Mouse (Mus musculus) retina, postnatal 1 day (tissue): Measurements from ENCODE around the gene Cyp1b1.
A peak's percentile ranks its signal among the peaks of the same experiment; 100 is the strongest.

ENCODE experiments used
- DNase-seq: peaks from one replicate; pipeline ENCODE4 v3.0.0-alpha.2; 2012

The Cyp1b1 gene

GRCm38 (mm10) chr17:79714931-79715637 lies at the start of gene Cyp1b1:
Gene Cyp1b1 (minus strand): TSS chr17:79715061.
- peak; percentile 65 for DNase-seq

DNA sequence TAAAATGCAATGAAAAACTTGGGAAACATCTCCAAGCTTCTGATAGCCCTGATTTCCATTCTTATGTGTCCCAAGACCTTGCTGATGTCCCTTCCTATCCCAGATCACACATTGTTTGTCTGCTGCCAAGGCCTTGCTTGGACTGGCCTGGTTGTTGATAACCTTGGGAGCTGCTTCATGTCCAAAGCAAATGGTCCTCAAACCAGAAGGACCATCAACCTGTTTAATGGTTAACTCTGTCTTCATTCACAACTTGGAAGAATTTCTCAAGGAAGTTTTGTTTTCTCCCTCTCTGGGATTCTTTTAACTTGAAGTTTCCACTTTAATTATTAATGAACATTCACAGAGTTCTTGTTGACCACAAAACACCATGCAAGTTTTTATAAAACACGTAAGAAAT lies 47.0 kb upstream of the Cyp1b1 start:
- no peak for DNase-seq

- no peak for DNase-seq
Observed at GRCm38 (mm10) chr17:79753831-79754230, 39.0 kb upstream of the Cyp1b1 start.

GRCm38 (mm10) chr17:79752836-79753235 lies 38.0 kb upstream of the Cyp1b1 start:
- no peak for DNase-seq

DNA sequence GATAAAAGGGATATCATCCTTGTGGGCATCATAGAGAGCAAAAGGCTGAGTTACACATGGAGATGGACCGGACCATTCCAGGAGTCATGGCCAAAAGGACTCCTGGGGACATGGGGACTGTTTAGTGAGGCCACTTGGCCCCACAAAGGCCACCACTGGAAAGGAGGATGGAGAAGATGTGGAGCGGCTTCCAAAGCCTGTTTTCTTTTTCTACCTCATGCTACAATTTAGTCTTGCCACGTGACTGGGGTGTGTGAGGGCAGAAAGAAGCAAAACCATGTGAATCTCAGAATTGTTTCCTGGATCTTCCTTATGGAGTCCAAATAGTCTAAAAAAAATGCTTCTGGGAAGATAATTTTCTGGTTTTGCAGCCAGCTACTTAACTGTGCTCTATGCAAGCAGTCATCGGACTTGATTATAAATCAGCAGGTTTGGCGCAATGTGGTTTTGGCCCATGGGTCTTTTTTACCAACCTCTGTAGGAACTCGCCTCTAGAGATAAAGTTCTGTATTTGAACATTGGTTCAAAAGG lies 36.9 kb upstream of the Cyp1b1 start:
- no peak for DNase-seq

- DNase-seq = no peak
Observed at GRCm38 (mm10) chr17:79749647-79750046, 34.8 kb upstream of the Cyp1b1 start.

- no peak for DNase-seq
Observed at GRCm38 (mm10) chr17:79746954-79747353, 32.1 kb upstream of the Cyp1b1 start.

GRCm38 (mm10) chr17:79746146-79746591 lies 31.3 kb upstream of the Cyp1b1 start:
- no peak for DNase-seq

DNA sequence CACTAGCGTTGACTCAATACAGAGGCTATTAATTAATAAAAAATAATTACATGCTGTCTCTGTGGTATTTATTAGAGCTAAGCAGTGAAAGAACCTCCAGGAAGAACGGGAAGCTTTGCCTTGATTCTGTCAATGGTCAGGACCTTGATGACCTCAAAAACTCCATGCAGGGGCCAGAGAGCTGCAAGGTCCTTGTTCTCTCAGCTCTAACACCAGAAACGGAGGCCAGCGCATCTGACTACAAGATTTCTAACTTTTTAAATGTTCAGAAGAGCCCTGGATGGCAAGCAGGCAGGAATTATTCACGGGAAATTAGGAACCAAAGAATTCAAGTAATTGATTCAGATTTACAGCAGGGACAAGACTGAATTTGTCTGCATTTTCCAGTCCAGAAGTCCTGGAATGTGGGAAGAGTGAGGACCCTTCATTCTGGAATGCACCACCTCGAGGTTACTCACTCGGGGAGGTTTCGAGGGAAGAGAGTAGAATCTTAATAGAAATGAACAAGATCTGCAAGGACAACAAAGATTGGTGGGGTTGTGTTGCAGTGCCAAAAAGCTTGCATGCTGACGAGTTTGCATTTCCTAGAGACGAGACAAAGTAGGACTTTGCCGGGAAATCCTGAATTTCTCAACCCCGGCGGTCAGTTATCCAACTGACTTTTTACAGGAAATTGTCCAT lies 30.3 kb upstream of the Cyp1b1 start:
- DNase-seq = no peak

DNA sequence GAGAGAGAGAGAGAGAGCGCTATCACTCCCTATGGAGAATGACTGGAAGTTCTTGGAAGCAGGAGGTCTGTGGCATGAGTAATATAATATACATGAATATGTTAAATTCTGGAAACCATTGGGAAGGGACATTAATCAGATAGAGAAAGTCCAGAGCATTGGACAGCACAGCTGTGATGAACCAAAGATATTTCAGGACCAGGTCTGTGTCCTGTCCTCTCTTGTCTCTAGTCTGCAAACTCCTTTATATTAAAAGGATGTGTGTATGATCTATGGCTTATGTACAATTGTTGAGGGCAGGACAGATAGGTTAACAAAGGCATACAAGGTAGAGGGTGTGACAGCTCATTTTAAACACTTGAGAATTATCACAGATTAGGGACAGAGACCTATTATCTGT lies 28.6 kb upstream of the Cyp1b1 start:
- DNase-seq = no peak

DNA sequence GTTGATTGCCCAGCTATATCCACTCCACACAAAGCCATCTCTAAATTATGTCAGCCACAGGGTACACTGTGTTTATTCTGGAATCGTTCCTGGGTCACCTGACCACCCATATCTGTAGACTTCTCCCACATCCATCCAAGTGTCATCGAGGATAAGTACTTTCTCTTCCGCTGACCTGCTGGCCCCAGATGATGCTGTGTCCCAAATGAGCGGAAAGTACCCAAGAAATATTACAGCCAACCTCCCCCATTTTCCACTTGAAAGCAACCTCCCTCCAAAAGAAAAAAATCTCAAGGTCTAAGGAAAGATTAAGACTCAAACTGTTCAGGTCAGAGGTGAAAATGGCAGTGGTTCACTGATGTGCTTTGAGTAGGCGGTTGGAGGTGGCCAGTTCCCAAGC lies 27.8 kb upstream of the Cyp1b1 start:
- no peak for DNase-seq

- DNase-seq = no peak
Observed at GRCm38 (mm10) chr17:79738847-79739498, 24.1 kb upstream of the Cyp1b1 start.

DNA sequence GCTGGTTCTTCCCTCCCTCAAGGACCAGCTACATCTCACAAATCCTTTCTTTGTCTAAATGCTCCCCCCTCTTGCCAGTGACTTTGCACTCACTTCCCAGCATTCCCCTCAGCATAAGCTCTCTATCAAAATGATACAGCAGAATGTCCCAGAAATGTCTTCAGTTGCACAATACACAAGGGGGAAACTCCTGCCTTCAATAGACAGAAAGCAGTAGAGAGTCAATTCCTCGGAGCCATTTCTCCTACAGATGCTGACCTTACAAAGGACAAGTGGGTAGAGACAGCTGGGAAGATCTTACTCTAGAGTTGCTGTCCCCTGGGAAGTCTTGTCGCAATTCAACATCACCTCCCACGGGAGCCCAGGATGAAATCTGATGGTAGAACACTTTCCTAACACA lies 22.7 kb upstream of the Cyp1b1 start:
- DNase-seq = no peak

- no peak for DNase-seq
Observed at GRCm38 (mm10) chr17:79733039-79733438, 18.2 kb upstream of the Cyp1b1 start.

DNA sequence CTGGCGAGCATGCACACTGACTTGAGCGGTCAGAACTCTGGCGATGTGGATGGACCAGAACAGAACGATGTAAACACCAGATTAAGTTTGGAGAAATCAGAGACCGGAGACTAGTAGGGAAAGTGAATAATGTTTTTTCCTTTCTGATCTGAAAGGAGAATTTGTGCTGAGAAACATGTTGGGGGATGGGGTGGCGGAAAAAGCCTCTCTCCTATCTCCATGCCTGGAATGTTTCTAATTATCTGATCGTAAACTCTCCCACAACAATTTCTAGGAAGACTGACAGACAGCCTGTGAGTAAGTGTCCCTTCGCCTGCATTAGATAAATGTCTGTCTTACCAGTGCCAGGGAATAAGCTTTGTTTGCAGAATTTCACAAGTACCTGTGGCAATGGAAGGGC lies 16.1 kb upstream of the Cyp1b1 start:
- DNase-seq = no peak

DNA sequence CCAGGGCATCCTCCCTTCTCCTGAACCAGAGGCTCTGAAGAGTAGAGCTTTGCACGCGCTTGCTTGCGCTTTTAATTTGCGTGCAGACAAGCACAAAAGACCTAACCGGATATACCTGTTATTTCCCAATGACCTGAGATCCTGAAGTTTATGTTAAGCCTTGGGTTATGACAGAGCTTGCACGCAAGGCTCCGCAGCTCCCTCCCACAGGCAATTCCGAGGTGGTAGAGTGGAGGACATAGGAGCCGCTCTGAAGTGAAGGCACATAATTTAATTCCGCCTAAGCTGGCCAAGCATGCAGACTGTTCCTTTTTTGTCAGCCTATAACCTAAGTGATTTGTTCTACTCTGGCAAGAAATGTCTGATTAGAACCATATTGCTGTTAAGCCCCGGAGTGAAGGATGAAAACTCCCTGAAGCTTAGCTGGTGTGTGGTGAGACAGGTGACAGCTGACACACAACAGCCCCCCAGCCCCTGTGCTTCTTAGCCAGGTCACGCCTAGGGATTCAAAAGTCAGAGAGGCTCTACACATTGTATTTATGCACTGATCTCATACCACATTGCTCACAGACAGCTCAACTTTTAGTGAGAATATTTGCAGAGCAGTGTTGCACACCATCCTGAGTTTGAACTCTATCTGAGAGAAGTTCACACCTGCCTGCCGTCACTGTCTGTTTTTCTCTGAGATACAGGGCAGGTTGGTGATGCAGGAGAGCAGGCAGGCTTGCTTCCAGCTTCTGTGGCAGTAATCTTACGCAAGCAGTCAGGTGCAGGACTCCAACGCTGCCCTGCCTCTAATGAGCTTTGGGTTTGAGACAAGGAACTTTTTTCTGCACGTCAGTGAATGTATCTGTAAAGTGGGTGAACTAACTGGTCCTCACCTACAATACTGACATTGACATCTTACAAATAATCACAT lies 14.0 kb upstream of the Cyp1b1 start:
- peak; percentile 36 for DNase-seq

GRCm38 (mm10) chr17:79728053-79728584 lies 13.3 kb upstream of the Cyp1b1 start:
- no peak for DNase-seq

DNA sequence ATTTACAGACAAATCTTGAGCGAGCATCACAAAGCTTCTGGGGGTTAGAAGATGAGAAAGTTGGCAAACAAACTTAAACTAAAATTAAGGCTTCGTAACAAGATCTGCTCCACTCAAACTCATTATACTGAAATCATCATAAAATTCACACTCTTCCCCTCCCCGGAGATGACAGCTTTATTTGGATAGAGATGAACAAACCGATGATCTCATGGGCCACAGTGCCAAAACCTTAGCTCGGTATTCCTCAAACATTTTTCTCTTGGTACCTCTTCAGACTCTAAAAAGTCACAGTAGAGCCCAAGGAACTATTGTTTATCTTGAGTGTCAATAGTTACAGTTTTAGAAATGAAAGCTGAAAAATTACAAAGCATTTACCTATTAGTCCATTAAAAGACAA lies 11.8 kb upstream of the Cyp1b1 start:
- DNase-seq = no peak

DNA sequence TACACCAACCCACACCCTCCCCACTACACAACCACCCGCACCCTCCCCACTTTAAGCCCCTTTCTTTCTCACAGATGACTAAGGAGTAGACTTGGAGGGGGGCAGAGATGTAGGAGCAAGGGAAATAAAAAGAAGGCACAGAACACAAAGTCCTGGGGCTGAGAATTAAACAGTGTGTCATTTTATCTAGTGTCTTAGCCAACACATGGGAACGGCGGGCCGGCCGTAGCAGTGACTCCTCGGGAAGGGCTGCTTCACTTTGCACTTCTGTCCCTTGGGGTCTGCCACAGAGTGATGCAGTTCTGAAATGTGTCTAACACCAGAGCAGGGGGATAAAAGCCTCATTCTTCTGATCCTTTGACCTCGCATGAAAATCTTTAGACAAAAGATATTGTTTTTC lies 5.8 kb upstream of the Cyp1b1 start:
- no peak for DNase-seq

DNA sequence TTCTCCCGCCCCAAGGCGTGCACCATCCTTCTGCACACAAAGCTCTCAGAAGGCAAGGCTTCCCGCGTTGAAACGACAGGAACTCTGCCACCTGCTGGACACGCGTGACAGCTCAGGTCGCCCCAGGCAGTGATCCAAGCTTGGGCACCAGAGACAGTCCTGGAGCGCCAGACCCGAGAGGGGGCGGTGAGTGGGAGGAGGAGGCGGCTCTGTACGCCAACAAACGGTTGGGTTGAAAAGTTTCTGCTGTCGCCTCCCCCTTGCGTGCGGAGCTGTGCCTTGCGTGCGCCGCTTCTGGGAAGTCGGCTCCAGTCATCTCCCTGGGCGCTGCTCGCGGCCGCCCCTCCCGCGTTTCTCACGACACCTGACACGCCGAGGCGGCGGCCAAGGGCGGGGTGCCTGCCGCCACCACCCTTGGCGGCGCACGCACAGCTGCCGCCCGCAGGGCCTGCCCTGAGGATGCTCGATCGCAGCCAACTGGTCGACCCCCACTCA lies 835 bp upstream of the Cyp1b1 start:
- DNase-seq = peak; percentile 96

DNA sequence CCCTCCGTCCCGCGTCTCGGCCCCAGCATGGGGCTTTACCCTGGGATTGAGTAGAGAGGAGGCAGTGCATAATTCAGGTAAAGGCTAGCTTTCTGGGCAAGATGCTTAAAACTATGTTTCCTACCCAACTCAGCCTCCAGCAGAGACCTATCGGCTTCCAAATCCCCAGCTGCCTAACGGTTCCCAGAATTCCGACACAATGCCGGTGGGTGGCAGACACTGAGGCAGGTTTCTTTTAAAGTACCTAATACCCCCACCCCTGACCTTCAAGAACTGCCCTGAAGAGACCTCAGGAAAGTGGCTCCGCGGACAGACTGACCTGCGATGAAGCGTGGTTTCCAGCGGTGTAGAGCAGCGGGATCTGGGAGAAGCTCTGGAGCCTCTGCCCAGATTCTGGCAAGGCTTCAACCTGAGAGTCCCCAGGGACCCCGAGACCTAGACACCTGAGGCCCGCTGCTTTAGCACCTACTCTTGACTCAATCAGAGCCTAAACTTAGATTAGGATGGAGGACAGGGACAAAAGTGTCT lies 429 bp downstream of the Cyp1b1 start:
- DNase-seq = peak; percentile 29
